Mouse (Mus musculus) liver (tissue): ENCODE results near the gene Kdm5b.

Source experiments
- DNase-seq: peaks from one replicate; pipeline ENCODE4 v3.0.0-alpha.2; 2020; ENCODE audit warnings: mixed read lengths

Kdm5b gene

DNA sequence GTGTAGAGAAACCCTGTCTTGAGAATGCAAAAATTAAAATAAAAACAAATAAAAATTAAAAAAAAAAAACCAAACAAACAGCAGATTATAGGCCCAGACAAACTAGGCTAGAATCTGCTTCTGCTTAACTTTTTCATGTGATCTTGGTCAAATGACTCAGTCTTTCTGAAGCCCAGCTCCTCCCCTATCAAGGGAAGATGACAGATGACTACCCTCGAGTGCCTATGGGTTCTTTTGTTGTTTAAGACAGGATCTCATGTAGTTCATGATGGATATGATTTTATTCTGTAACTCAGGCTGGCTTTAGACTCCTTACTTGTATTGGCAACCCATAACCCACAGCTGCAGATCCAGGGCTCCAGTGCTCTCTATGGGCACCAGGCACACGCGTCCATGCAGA lies 8.1 kb upstream of the Kdm5b start:
- DNase-seq = no peak

DNA sequence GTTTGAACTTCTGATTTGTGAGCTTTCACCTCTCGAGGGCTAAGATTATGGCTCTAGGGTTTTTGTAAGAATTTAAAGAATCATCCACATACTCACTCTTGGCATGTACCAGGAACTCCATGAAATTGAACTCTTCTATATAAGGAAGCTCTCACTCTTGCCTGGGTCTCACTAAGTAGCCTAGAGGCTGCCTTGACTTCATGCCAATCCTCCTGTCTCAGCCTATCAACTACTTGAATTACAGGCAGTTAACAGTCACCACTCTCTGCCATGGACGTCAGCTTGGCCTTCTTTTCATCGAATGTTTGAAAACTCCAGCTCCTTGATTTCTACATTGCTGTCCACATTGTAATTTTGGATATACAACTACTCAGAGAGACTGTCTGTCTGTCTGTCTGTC lies 7.6 kb upstream of the Kdm5b start:
- DNase-seq = no peak

DNA sequence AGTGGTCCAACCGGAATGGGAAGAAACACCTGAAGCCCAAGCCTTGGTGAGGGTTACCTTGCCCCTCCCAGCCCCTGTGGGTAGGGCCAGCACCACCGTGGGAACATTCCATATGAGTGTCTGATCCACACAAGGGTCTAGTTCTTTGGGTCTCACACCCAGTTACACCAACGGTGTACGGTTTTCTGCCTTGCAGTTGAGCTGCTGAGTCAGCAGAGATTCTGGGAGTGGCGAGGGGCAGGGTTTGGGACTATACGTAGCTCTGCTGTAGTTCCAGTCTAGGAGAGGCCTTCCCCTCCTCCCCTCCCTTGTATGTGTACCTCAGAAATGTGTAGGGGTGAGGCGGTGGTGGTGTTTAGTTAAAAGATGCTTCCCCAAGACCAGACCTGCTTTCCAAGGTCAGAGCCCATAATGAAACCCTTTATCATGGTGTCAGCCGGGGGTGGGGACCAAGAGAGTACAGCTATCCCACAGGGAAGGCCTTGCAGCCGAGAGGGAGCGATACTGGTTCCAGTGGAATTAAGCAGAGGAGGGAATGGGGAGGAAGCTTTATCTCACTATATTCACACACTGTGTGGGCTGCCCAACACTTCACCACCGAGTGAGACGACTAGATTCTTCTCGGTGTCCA lies 4.6 kb upstream of the Kdm5b start:
- DNase-seq = peak; percentile 56

DNA sequence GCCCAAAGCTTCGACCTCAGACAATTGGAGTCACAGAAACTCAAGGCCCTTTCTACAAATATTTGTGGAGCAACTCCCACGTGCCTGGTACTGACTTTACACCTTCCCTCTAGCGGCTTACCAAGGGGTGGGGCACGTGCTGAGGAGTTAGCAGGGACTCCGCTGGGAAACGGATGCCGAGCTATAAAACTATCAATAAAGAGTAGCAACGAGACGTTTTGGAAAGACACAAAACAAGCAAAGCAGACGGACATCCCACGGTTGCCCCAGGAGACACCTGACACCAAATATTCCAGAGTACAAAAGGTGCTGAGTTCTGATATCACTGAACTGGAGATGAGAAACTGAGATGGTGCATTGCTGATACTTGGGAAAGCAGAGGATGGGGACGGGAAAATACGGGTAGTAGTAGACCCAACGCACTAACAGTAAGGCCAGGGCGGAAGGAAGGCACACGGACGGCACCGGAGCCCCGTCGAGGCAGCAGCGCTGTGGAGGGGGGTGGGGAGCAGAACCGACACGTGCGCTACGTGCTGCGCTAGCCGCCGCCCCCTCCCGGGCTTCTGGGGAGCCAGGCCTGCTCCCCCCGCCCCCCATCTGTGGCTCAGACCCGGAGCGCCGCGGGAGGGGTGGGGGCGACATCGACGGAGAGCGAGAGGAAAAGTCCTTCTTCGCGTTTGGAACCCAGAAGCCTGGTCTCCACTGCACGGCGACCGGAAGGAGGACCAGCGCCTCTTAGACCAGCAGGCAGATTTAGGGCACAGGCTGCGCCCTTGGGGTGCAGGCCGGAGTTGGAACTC lies 3.9 kb upstream of the Kdm5b start:
- DNase-seq = peak; percentile 61

DNA sequence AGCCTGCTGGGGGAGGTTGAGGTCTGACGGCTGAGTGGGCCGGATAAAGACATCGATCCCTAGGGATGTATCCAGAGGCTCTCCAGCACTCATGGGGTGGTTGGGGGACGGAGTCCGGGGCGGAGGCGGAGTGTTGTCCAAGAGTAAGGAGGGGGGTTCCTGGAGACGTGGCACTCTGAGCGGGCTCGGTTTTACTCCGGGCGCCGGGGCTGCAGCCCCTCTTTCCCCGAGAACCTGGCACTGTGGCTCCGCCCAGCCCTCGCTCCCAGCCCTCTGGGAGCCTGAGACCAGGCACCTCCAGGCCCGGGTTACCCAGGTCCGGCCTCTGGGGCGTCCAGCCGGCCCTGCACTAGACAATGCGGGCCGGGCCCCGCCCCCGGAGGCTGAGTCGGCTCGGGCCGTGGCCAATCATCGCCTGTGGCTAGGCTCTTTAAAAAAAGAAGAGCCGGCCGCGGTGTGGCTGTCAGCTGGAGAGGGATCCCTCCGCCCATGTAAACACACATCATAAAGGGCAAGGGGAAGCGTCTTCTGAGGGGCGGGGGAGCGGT lies 3.2 kb upstream of the Kdm5b start:
- DNase-seq = peak; percentile 94

DNA sequence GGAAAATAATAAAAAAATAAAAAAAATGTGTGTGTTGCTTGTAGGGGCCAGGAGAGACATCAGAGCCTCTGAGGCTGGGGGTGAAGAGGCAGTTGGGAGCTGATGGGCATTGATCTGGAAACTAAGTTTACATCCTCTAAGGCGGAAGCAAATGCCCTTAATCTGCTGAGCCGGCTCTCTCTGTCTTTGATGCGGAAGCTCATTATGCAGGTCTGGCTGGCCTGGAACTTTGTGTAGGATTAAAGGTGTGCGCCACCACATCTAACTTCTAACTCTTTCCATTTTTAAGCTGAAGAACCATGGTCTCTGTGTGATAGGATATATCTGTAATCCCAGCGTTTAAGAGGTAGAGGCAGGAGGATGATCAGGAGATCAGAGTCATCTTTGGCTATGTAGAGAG lies 1.5 kb upstream of the Kdm5b start:
- no peak for DNase-seq

DNA sequence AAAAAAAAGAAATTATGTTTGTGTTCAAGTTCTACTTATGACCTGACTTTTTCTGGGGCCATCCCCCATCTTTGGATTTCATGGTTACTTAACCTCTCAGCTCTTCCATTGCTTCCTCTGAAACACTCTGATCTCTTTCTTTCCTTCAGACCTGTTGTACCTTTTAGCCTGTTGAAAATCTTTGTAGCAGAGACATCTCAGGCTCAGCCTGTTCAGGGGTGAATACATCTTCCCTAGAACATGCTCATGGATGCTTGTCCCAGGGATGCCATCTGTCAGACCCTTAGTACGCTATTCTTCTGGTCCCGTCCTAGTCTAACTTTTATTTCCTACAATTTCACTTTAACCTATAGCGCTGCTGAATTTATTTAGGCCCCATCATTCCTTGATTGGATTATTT lies 745 bp upstream of the Kdm5b start:
- DNase-seq = no peak

DNA sequence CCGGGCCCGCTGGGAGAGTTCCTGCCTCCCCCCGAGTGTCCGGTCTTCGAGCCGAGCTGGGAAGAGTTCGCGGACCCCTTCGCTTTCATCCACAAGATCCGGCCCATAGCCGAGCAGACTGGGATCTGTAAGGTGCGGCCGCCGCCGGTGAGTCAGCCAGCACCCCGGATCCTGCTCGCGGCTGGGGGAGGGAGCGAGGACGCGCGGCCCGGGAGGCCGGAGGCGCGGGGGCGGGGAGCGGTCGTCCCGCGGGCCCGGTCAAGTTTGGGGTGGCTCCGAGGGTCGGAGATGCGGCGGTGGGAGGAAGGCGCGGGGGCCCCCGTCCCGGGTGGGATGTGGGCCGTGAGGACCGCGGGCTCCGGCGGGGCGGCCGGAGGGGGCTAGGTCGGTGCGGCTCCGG lies 425 bp downstream of the Kdm5b start:
- peak; percentile 64 for DNase-seq

DNA sequence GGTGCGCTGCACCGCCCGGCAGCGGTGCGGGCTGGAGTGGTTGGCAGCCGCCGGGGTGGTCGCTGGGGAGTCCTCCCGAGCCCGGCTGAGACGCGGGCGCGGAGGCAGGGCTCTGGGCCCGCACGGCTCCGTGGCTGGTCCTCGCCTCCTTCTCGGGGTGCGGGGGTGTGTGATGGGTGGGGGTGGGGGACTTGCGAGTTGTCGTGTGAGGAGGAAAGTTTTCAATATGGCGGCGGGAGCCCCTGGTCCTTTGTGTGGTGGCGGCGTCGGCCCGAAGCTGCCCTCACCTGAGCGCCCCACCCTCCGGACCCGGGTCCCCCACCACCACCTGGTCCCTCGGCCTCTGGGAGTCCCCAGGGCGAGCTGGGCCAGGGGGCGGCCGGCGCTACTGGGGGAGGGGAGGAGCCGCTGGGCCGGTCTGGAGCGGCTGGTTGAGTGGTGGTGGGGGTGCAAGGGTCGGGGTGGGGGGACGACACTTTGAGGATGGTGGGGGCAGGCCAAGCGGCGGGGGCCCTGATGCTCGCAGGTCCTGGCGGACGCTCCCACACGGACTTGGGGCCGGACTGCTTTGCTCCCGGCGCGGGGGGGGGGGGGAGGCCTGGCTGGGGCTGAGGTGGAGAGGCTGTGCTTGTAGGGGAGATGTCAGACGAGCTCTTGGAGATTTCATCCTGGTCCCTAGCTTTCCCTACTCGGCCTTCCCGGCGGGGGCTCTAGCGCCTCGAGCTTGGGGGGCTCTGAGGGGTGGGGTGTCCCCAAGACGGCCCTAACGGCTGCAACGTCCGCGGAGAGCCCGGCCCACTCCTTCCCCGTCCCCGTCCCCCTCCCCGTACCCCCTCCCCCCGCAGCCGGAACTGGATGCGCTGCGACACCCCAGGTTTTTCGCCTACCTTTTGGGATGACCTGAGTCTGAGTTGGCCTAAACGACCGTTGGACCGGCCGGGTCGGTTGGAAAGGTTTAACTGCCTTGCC lies 1.1 kb downstream of the Kdm5b start:
- DNase-seq = peak; percentile 55

DNA sequence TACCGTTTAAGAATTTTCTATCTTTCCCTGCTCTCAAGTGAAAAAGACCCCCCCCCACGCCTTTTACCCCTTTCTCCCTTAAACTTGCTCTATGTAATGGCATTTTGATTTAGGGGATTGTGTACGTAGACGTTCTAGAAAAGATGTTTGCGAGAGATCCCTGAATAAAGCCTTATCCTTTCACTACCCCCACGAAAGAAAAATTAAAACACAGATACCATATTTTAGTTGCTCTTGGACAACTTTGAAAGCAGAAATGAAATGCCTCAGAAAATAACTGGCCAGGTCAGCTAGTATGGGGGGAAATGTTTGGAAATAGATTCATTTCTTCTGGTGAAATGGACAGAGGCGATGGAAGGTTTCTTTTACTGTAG lies 1.8 kb downstream of the Kdm5b start:
- DNase-seq = no peak

DNA sequence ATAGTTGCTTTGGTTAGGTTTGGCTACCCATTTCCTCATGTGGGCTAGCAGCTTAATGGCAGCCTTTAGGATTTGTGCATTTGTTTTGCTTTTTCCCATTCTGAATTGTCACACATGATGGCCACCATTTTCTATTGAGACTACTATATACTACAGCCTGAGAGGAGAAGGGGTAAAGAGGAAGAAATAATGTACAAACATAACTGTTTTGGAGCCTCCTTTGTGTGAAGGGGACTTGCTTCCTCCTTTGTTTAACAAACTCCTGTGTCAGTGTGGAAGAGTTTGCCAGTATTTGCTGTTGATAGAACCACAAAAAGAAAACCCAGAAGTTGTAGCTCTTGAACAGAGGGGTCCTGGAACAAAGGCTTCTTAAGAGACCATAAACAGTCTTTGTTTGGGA lies 2.5 kb downstream of the Kdm5b start:
- no peak for DNase-seq

DNA sequence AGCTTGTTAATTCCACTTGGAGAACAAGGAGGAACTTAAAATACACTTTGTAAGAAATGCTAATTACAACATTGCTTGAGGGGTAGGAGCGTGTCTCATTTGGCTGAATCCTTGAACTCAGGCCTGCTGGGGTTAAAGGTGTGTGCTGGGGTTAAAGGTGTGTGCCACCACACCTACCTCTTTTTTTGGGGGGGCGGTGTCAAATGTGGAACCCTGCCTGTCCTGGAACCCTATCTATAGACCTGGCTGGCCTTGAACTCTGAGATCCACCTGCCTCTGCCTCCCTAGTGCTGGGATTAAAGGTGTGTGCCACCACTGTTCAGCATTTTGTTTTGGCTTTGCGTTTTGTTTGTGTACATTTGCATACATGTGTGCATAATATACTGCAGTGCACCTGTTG lies 3.8 kb downstream of the Kdm5b start:
- no peak for DNase-seq

DNA sequence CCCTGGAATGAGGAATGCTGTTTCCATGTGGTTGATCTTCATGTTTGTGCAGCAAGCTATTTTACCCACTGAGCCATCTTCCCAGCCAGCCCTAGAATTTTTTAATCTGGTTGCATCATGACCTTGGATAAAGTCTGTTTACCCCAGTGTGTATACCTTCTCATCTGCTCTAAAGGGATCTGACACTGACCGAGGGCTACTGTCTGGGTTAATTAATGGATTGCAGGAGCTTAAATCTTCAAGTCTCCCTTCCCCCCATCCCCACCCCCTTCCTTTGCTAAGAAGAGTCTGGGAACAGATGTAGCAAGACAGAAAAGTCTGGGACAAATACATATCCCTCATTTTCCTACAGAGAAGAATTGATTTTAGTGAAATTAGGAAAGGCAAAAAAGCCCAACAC lies 7.5 kb downstream of the Kdm5b start:
- no peak for DNase-seq

DNA sequence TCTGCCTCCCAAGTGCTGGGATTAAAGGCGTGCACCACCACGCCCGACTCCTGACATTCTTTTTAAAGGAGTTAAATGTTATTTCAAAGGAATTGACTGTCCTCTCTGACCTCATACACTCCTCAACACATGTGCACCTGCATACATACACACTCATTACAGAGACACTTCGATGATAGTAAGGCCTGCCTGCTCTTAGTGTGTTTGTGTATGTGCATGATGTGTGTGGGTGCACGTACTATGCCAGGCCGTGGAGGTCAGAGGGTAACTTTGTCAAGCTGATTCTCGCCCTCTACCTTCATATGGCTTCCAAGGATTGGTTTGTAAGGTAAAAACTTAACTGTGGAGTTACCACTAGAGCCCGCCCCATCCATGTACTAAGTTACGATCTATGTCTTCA lies 10.2 kb downstream of the Kdm5b start:
- no peak for DNase-seq

DNA sequence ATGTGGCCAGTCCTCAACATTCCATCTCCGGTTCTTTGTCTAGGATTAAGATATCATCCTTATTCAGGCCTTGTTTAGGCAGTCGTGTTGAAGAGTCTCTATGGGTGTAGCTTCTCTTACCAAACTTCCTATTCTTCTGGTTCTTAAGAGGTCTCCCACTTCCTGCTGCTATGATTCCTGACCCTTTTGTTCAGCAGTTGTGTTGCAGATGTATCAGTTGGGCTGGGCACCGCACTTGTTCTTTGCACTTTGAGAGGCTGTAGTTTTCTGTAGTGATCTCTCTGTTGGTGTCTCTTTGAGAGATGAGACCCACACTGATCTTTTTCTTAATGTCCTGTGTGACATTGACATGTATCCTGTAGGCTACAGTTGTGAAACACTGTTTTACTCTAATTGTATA lies 10.7 kb downstream of the Kdm5b start:
- no peak for DNase-seq

DNA sequence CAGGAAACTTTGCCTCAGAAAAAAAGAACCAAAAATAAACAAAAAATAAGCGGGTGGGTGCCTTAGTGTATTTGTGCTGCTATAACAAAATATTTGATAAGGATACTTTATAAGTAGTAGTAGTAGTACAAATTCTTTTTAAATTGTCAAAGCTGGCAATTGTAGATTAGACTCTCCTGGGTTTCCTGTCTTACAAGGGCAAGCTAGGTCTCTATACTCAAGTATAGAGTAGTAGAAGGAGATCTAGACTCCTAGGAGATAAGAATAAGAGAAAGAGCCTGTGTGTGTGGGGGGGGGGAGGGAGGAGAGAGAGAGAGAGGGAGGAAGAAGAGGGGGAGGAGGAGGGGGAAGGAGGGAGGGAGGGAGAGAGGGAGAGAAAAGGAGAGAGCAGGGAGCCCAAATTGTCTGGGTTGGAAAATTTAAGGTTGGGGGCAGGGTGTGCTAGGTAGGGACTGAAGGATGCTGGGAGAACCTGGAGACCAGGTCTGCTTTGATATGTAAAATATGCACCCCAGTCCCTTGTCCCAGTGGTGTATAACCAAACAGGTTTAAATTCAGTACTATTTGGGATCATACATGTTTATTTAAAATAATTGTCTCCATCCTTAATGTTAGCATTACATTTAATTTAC lies 13.4 kb downstream of the Kdm5b start:
- DNase-seq = peak; percentile 17

DNA sequence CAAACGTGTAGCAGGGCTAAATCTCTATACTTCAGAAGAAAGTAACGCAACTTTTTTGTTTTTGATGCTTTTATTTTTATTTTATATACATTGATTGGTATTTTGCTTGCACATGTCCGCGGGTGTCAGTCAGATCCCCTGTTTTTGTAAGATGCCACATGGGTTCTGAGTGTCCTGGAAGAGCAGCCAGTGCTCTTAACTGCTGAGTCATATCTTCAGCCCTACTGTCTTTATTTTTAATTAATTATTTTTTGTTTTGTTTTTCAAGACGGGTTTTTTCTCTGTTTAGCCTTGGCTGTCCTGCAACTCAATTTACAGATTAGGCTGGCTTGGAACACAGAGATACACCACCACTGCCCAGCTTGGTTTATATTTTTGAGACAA lies 14.0 kb downstream of the Kdm5b start:
- DNase-seq = no peak

DNA sequence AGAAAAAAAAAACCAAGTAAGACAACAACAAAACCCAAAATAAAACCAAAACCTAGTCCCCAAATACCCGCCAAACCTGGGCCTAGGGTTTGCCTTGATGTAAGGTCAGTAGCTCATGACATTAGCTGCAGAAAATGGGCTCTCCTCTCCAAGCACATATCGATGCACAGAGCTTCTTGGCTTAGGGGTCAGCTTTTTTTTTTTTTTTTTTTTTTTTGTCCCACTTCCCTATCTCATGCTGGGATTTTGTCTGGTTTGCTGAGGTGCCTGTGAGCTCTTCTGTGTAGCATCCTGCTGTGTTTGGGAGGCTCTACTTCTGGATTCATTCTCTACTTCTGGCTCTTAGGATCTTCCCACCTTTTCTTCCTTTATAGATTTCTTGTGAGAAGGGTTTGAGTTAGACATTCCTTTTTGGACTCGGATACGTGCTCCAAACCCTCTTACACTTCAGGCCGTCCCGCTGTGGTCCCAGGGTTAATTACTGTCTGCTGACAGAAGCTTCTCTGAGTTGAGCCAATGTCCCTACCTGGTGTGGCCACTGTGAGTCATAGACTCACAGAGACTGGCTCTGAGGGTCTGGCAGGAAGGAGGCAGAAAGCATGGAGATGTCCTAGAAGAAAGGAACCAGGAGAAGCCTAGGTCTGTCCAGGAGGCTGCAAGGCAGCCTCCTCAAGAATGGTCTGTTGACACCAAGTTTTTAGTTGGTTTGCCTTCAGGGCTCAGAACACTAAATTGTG lies 17.6 kb downstream of the Kdm5b start:
- no peak for DNase-seq

DNA sequence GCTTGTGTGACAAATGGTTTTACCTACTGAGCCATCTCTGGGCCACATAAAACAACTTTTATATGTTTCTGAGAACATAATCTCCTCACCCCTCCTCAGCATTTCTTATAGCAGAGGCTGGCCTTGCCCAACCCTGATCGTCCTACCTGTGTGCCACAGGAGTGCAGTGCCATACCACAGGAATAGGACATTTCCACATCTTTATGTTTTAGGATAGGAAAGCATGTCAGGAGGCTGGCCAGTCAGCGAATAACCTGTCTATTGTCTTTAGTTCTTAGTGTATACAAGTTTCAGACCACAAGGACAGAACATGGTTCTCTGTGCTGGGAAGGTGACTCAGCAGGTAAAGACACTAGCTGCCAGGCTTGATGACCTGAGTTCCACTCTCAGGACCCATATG lies 20.8 kb downstream of the Kdm5b start:
- DNase-seq = no peak

DNA sequence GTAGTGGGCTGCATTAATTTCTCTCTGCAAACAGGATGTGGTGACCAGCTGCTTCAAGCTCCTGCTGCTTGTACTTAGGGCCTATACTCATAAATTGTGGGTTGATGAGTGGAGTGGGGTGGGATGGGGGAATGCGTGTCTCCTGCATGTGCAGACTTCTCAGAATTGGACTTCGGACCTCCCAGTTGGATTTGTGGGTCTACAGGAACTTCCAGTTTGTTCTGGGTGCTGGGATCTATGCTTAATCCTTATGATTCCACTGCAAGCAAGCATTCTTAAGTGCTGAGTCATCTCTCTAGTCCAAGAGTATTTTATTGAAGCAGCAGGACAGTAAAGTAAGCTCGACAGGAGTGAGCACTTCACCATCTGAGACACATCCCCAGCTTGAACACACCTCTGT lies 23.6 kb downstream of the Kdm5b start:
- DNase-seq = no peak

DNA sequence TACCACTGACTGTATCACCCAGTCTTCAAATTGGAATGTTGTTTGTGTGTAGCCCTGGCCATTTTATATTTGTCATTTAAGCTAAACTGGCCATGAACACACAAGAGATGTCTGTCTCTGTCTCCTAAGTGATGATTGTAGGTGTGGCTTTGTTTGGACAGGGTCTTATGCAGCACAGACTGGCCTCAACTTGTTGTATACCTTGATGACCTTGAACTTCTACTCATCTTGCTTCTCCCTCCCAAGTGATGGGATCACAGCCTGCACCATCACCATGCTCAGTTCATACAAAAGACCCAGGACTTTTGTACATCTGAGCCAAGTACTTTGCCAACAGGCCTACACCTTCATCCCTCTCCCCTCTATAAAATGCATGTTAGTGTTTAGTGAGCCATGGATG lies 29.7 kb downstream of the Kdm5b start:
- no peak for DNase-seq

DNA sequence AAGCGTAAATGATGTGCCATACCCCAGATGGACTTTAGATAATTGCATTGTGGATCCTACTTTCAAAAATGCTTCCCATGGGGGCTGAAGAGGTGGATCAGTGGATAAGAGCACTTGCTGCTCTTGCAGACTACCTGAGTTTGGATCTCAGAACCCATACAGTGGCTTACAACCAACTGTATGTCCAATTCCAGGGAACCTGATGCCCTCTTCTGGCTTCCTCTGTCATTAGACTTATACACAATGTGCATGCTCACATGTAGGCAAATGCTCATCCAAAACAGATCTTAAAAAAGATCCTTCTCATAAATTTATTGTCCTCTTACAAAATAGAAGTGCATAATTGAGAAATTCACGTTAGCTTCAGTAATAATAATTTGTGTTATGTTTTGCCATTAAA lies 31.8 kb downstream of the Kdm5b start:
- no peak for DNase-seq
